Mouse (Mus musculus): Measurements from ENCODE around the gene Kcnip1. TPM values are rescaled to one million over a fixed set of nuclear protein-coding genes. Genes with fewer than 3 reads are reported as not detected.
A peak's percentile ranks its signal among the peaks of the same experiment; 100 is the strongest.

The Kcnip1 gene
- polyA plus RNA-seq, 1 experiment from 2014 or later, result 3.5 TPM

- Histone ChIP-seq H3K9ac (replicated peaks; ENCODE audit: low read length) (no peak overlapping the region), H3K4me2 (ENCODE audit: low read depth, low read length) (no peak overlapping the region), H3K27ac (replicated peaks; ENCODE audit: low read depth, low read length) (no peak overlapping the region), H3K4me1 (ENCODE audit: control insufficient read depth, insufficient read depth, low read length) (peaks cover 2% of the 10 kb centered on the region; the same call in 1 of the 2 replicates), H3K27me3 (ENCODE audit: control insufficient read depth, insufficient read depth, low read length) (no peaks in the 10 kb centered on the region), H3K4me3 (ENCODE audit: low read depth, low read length) (no peak overlapping the region), H3K9me3 (replicated peaks; ENCODE audit: control insufficient read depth, low read length) (no peaks in the 10 kb centered on the region), H3K36me3 (replicated peaks; ENCODE audit: control insufficient read depth, insufficient read depth, low read depth, low read length) (no peaks in the 10 kb centered on the region)
- 82% methylated on average over 4 of the region's 4 CpGs for WGBS
- ATAC-seq (replicated peaks; ENCODE audit: insufficient number of reproducible peaks, low FRiP score, low TSS enrichment, low read depth) (no peak), DNase-seq (ENCODE audit: low spot score) (no peak)
Observed at GRCm38 (mm10) chr11:33749979-33750378, 243.0 kb downstream of the Kcnip1 start.

DNA sequence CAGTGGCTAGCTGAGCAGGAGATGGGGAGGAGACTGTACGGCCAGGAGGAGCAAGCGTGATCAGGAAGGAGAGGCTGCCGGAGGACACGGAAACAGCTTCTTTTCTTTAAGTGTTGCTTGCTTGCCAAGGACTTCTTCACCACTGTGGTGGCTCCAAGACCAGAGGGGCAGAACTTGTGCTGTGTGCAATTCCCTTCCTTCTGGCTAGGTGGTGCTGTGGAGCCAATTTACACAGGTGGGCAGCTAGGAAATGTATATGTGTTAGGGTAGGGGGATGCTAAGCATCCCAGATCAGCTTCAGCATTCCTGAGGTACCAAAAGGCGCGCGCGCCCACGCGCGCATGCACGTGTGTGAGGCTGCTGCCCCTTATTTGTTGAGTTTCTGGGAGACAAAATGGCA, 243.5 kb downstream of the Kcnip1 start:
- DNase-seq (ENCODE audit: low spot score) (no peak), ATAC-seq (replicated peaks; ENCODE audit: insufficient number of reproducible peaks, low FRiP score, low TSS enrichment, low read depth) (no peak)
- Histone ChIP-seq H3K4me2 (ENCODE audit: low read depth, low read length) (no peak overlapping the region), H3K27ac (replicated peaks; ENCODE audit: low read depth, low read length) (no peak overlapping the region), H3K9ac (replicated peaks; ENCODE audit: low read length) (no peak overlapping the region), H3K9me3 (replicated peaks; ENCODE audit: control insufficient read depth, low read length) (no peaks in the 10 kb centered on the region), H3K4me1 (ENCODE audit: control insufficient read depth, insufficient read depth, low read length) (peaks cover 2% of the 10 kb centered on the region), H3K27me3 (ENCODE audit: control insufficient read depth, insufficient read depth, low read length) (no peaks in the 10 kb centered on the region), H3K4me3 (ENCODE audit: low read depth, low read length) (no peak overlapping the region), H3K36me3 (replicated peaks; ENCODE audit: control insufficient read depth, insufficient read depth, low read depth, low read length) (no peaks in the 10 kb centered on the region)
- 96% methylated on average over 12 of the region's 12 CpGs for WGBS

DNA sequence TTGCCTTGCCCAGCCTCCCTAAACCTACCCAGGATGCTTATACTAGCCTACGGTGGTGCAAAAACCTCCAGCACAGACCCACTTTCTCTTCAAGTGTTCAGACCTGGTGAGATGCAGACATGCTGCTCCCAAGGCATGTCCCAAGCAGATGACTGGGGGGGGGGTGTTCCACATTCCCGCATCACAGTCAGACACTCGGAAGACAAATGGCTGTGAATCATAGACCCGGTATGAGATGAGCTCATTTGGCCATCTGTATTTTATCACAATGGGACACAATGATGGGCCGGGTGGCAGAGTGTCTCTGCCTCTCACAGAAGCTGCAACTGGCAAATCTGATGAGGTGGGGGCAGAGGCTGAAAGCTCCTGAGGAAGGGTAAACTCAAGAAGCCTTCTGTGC, 244.2 kb downstream of the Kcnip1 start:
- 85% methylated on average over 5 of the region's 5 CpGs for WGBS
- Histone ChIP-seq H3K27me3 (ENCODE audit: control insufficient read depth, insufficient read depth, low read length) (no peaks in the 10 kb centered on the region), H3K9ac (replicated peaks; ENCODE audit: low read length) (no peak overlapping the region), H3K4me2 (ENCODE audit: low read depth, low read length) (no peak overlapping the region), H3K4me3 (ENCODE audit: low read depth, low read length) (no peak overlapping the region), H3K9me3 (replicated peaks; ENCODE audit: control insufficient read depth, low read length) (no peaks in the 10 kb centered on the region), H3K27ac (replicated peaks; ENCODE audit: low read depth, low read length) (no peak overlapping the region), H3K4me1 (ENCODE audit: control insufficient read depth, insufficient read depth, low read length) (peaks cover 2% of the 10 kb centered on the region), H3K36me3 (replicated peaks; ENCODE audit: control insufficient read depth, insufficient read depth, low read depth, low read length) (no peaks in the 10 kb centered on the region)
- DNase-seq (ENCODE audit: low spot score), result no peak
- ATAC-seq (replicated peaks; ENCODE audit: insufficient number of reproducible peaks, low FRiP score, low TSS enrichment, low read depth), result no peak

DNA sequence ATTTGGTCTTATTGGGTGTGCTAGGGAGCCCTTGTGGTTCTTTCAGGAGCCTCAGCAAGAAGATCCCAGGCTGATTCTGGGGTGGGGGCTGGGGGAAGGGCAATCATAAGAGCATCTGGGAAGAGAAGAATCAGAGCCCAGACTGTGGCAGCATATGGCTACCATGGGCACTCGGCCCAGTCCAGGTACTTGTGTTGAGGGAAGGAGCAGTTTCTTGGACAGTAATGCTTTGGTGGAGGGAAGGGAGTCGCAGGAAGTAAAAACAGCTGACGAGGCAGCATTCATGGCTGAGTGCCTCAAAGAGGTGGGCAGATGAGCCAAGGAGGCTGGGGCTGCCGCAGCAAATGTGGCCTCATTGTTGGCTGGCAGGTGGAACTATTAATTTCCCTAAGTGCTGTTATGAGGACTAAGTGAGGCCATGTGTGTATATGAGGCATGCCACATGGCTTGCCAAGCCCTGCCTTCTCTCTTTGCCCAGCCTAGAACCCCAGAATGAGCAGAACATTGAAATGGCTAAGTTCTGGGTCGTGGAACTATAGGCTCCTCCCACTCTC, 245.5 kb downstream of the Kcnip1 start:
- Histone ChIP-seq H3K4me2 (ENCODE audit: low read depth, low read length) (no peak overlapping the region), H3K27ac (replicated peaks; ENCODE audit: low read depth, low read length) (no peak overlapping the region), H3K4me1 (ENCODE audit: control insufficient read depth, insufficient read depth, low read length) (peaks cover 1% of the 10 kb centered on the region), H3K9me3 (replicated peaks; ENCODE audit: control insufficient read depth, low read length) (no peaks in the 10 kb centered on the region), H3K4me3 (ENCODE audit: low read depth, low read length) (no peak overlapping the region), H3K9ac (replicated peaks; ENCODE audit: low read length) (no peak overlapping the region), H3K36me3 (replicated peaks; ENCODE audit: control insufficient read depth, insufficient read depth, low read depth, low read length) (no peaks in the 10 kb centered on the region), H3K27me3 (ENCODE audit: control insufficient read depth, insufficient read depth, low read length) (no peaks in the 10 kb centered on the region)
- DNase-seq (ENCODE audit: low spot score) (no peak), ATAC-seq (replicated peaks; ENCODE audit: insufficient number of reproducible peaks, low FRiP score, low TSS enrichment, low read depth) (no peak)
- WGBS, result 79% methylated on average over 5 of the region's 5 CpGs

DNA sequence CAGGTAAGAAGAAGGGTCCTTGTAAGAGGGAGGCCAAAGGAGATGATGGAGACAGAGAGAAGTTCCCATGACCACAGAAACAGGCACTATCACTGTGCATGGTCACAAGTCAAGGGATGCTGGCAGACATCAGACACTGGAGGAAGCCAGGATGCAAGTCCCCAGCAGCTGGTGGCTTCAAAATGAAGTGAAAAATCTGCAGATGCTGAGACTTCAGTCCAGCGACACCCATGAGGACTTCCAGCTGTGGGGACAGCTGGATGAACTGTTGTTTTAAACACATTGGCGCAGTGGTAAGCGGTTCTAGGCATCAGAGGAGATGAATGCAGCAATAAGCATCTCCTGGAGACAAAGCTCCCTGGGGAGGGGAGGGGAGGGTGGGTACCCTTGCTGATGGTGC, 246.6 kb downstream of the Kcnip1 start:
- no peaks in the 10 kb centered on the region for H3K9me3 ChIP-seq (replicated peaks; ENCODE audit: control insufficient read depth, low read length)
- H3K9ac ChIP-seq (replicated peaks; ENCODE audit: low read length), result no peak overlapping the region
- H3K4me2 ChIP-seq (ENCODE audit: low read depth, low read length), result no peak overlapping the region
- no peaks in the 10 kb centered on the region; the same call in 1 of the 2 replicates for H3K4me1 ChIP-seq (ENCODE audit: control insufficient read depth, insufficient read depth, low read length)
- no peak for DNase-seq (ENCODE audit: low spot score)
- H3K27me3 ChIP-seq (ENCODE audit: control insufficient read depth, insufficient read depth, low read length), result no peaks in the 10 kb centered on the region
- no peak overlapping the region for H3K27ac ChIP-seq (replicated peaks; ENCODE audit: low read depth, low read length)
- ATAC-seq (replicated peaks; ENCODE audit: insufficient number of reproducible peaks, low FRiP score, low TSS enrichment, low read depth), result no peak
- H3K4me3 ChIP-seq (ENCODE audit: low read depth, low read length), result no peak overlapping the region
- no peaks in the 10 kb centered on the region for H3K36me3 ChIP-seq (replicated peaks; ENCODE audit: control insufficient read depth, insufficient read depth, low read depth, low read length)
- 87% methylated on average over 3 of the region's 3 CpGs for WGBS

GRCm38 (mm10) chr11:33745821-33746329, 247.1 kb downstream of the Kcnip1 start:
- Histone ChIP-seq H3K9ac (replicated peaks; ENCODE audit: low read length) (no peak overlapping the region), H3K9me3 (replicated peaks; ENCODE audit: control insufficient read depth, low read length) (no peaks in the 10 kb centered on the region), H3K4me2 (ENCODE audit: low read depth, low read length) (no peak overlapping the region), H3K27ac (replicated peaks; ENCODE audit: low read depth, low read length) (no peak overlapping the region), H3K4me3 (ENCODE audit: low read depth, low read length) (no peak overlapping the region), H3K36me3 (replicated peaks; ENCODE audit: control insufficient read depth, insufficient read depth, low read depth, low read length) (no peaks in the 10 kb centered on the region), H3K4me1 (ENCODE audit: control insufficient read depth, insufficient read depth, low read length) (no peaks in the 10 kb centered on the region; the same call in 1 of the 2 replicates), H3K27me3 (ENCODE audit: control insufficient read depth, insufficient read depth, low read length) (no peaks in the 10 kb centered on the region)
- 92% methylated on average over 3 of the region's 3 CpGs for WGBS
- no peak for ATAC-seq (replicated peaks; ENCODE audit: insufficient number of reproducible peaks, low FRiP score, low TSS enrichment, low read depth)
- DNase-seq (ENCODE audit: low spot score), result no peak

DNA sequence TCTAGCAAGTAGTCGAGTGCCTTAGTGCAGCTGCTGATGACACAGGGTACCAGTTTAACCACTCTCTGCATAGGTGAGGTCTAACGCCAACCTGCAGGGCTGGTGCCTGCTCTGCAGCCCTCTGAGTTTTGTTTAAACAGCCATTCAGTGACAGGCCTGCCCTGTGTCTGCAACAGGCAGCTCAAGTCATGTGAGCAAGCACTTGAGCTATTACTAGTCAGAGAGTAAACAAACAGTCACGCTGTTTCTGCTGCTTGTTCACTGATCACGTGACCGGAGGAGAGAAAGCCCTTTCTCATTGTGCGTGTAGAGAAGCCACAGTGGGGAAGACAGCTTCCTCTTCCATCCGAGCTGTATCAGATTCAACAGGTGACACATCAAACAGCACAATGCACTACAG, 248.5 kb downstream of the Kcnip1 start:
- WGBS, result 50% methylated on average over 7 of the region's 7 CpGs
- Histone ChIP-seq H3K4me3 (ENCODE audit: low read depth, low read length) (no peak overlapping the region), H3K27ac (replicated peaks; ENCODE audit: low read depth, low read length) (no peak overlapping the region), H3K36me3 (replicated peaks; ENCODE audit: control insufficient read depth, insufficient read depth, low read depth, low read length) (no peaks in the 10 kb centered on the region), H3K4me1 (ENCODE audit: control insufficient read depth, insufficient read depth, low read length) (no peaks in the 10 kb centered on the region; the same call in 1 of the 2 replicates), H3K4me2 (ENCODE audit: low read depth, low read length) (no peak overlapping the region; the same call in 1 of the 2 replicates), H3K9me3 (replicated peaks; ENCODE audit: control insufficient read depth, low read length) (no peaks in the 10 kb centered on the region), H3K9ac (replicated peaks; ENCODE audit: low read length) (no peak overlapping the region), H3K27me3 (ENCODE audit: control insufficient read depth, insufficient read depth, low read length) (no peaks in the 10 kb centered on the region)
- DNase-seq (ENCODE audit: low spot score) (peak; percentile 35), ATAC-seq (replicated peaks; ENCODE audit: insufficient number of reproducible peaks, low FRiP score, low TSS enrichment, low read depth) (peak; percentile 60; the same call in 1 of the 2 replicates)

- ATAC-seq (replicated peaks; ENCODE audit: insufficient number of reproducible peaks, low FRiP score, low TSS enrichment, low read depth) (no peak), DNase-seq (ENCODE audit: low spot score) (no peak)
- Histone ChIP-seq H3K9ac (replicated peaks; ENCODE audit: low read length) (no peak overlapping the region), H3K4me3 (ENCODE audit: low read depth, low read length) (no peak overlapping the region), H3K4me2 (ENCODE audit: low read depth, low read length) (no peak overlapping the region), H3K27ac (replicated peaks; ENCODE audit: low read depth, low read length) (no peak overlapping the region), H3K36me3 (replicated peaks; ENCODE audit: control insufficient read depth, insufficient read depth, low read depth, low read length) (no peaks in the 10 kb centered on the region), H3K27me3 (ENCODE audit: control insufficient read depth, insufficient read depth, low read length) (no peaks in the 10 kb centered on the region), H3K4me1 (ENCODE audit: control insufficient read depth, insufficient read depth, low read length) (no peaks in the 10 kb centered on the region; the same call in 1 of the 2 replicates), H3K9me3 (replicated peaks; ENCODE audit: control insufficient read depth, low read length) (no peaks in the 10 kb centered on the region)
- 81% methylated on average over 3 of the region's 3 CpGs for WGBS
Observed at GRCm38 (mm10) chr11:33740187-33740586, 252.8 kb downstream of the Kcnip1 start.

Measured in embryonic facial prominence, embryonic 11.5 days (tissue).